In the genomic region with DNA sequence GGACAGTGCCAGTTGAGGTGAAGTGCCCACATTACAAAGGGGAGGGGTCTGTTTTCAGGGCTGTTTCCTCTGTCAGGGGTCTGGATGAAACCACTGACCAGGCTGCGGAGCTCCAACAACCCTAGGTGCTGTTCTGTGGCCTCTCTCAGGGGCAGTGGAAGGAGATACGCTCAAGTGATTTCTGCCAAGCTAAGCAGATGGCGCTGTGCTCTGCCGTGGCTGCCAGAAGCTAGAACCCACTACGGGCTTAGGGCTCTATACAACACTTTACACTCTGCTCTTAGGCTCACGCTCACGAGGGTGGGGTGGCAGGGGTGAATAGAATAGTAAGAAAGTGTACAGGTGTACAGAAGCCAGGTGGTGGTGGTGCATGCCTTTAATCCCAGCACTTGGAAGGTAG, we compare ENCODE assay signal across 13 mouse cellular contexts. TPM values are rescaled to one million over a fixed set of nuclear protein-coding genes. Genes with fewer than 3 reads are reported as not detected.
DNase-seq lines count a peak whose midpoint lies in the region; ATAC-seq and TF ChIP-seq lines count a peak whose summit lies in the region.
"Had no signal": no experiment of that assay in that cellular context is flagged by ENCODE, and none has a peak within 500 bp of the region (broad histone marks: within the 10 kb centered on the region; RNA-seq: fewer than 3 reads in every experiment).

No protein-coding gene starts in this region.

- peak overlapping the region; percentile 55; the same call in 1 of the 2 replicates for H3K27ac ChIP-seq in kidney, adult 2 months (ENCODE audit: insufficient read depth, low read depth, low read length)
- no peak overlapping the region for H3K27ac ChIP-seq in CH12.LX (ENCODE audit: insufficient read depth, low read depth)
- H3K27ac ChIP-seq: intestine, embryonic 15.5 days had no signal

- dilution Hi-C loops in CH12.LX (cut with MboI; ENCODE audit: extremely low pct_ligation_motif_present, extremely low pct_unique_long_range_greater_than_20kb, low sequenced_read_pairs) = no loop called here

- in situ Hi-C loops in CH12.LX (cut with MboI; ENCODE audit: low pct_ligation_motif_present, low pct_unique_long_range_greater_than_20kb, low sequenced_read_pairs) = loop anchor here (10.0 to 25.0 kb wide), 2 partner anchors 139 to 272 kb away; no protein-coding TSS in a partner anchor

- TF ChIP-seq RAD21 in CH12.LX (IDR thresholded peaks at IDR 0.05; ENCODE audit: low read depth, low read length) = no peak; the same call in none of the 2 replicates

- no peak overlapping the region for H3K9ac ChIP-seq in CH12.LX (ENCODE audit: insufficient read depth, low read depth)
- H3K9ac ChIP-seq: intestine, embryonic 15.5 days had no signal

- no peaks in the 10 kb centered on the region for H3K27me3 ChIP-seq in kidney, adult 2 months (replicated peaks; ENCODE audit: control insufficient read depth, insufficient read depth, low read length)
- no peaks in the 10 kb centered on the region for H3K27me3 ChIP-seq in CH12.LX (replicated peaks)
- H3K27me3 ChIP-seq: intestine, embryonic 15.5 days had no signal

- no peak for TF ChIP-seq POLR2A in kidney, adult 2 months (IDR thresholded peaks at IDR 0.05; ENCODE audit: low read depth, low read length)
- TF ChIP-seq POLR2A in CH12.LX (IDR thresholded peaks at IDR 0.05; ENCODE audit: low read depth, low read length) = no peak

- peak; percentile 19; the same call in 1 of the 2 replicates for TF ChIP-seq EP300 in CH12.LX (IDR thresholded peaks at IDR 0.05; ENCODE audit: low read length)

- no peaks in the 10 kb centered on the region for H3K79me2 ChIP-seq in CH12.LX (replicated peaks; ENCODE audit: control insufficient read depth, extremely low read depth, insufficient read depth, poor library complexity, severe bottlenecking)

- no peak overlapping the region for H3K4me3 ChIP-seq in kidney, adult 2 months (ENCODE audit: insufficient read depth, low read depth, low read length)
- no peak overlapping the region for H3K4me3 ChIP-seq in CH12.LX (replicated peaks in 1 of 3; ENCODE audit: low read depth in 2 of 3, low read length in 2 of 3, poor library complexity in 1 of 3)
- H3K4me3 ChIP-seq: intestine, embryonic 15.5 days had no signal

- no peak for ATAC-seq in inflammation-experienced regulatory T-cells, adult 6 months
- ATAC-seq: intestine, embryonic 15.5 days had no signal

- no peaks in the 10 kb centered on the region for H3K36me3 ChIP-seq in kidney, adult 2 months (ENCODE audit: control insufficient read depth, insufficient read depth, low read length)
- H3K36me3 ChIP-seq in CH12.LX (replicated peaks in 1 of 2; ENCODE audit: control insufficient read depth in 1 of 2, insufficient read depth in 1 of 2, low read length in 1 of 2) = no peaks in the 10 kb centered on the region
- H3K36me3 ChIP-seq: intestine, embryonic 15.5 days had no signal

- peaks cover 8% of the 10 kb centered on the region for H3K4me1 ChIP-seq in kidney, adult 2 months (ENCODE audit: control insufficient read depth, insufficient read depth, low read length)
- H3K4me1 ChIP-seq in CH12.LX (ENCODE audit: control insufficient read depth in 1 of 2, insufficient read depth in 2 of 2) = peaks cover 7 to 21% of the 10 kb centered on the region in 2 experiments; a peak in 2 of 4 replicates
- H3K4me1 ChIP-seq: intestine, embryonic 15.5 days had no signal

- no peaks in the 10 kb centered on the region for H3K9me3 ChIP-seq in CH12.LX (replicated peaks; ENCODE audit: low read length)
- H3K9me3 ChIP-seq: intestine, embryonic 15.5 days had no signal

- WGBS in kidney, adult 2 months = 47% methylated on average over 7 of the region's 7 CpGs

- no peak for TF ChIP-seq CTCF in kidney, adult 2 months (conservative IDR thresholded peaks at IDR 0.05; ENCODE audit: insufficient read depth, insufficient read length, low read depth, low read length)
- TF ChIP-seq CTCF in CH12.LX (conservative IDR thresholded peaks at IDR 0.05 in 1 of 2, IDR thresholded peaks at IDR 0.05 in 1 of 2; ENCODE audit: low read depth in 2 of 2, low read length in 2 of 2) = peak in 1 of 2 experiments; percentile 57; a peak in 2 of 4 replicates

- peak; percentile 38 for DNase-seq in kidney, adult 2 months
- DNase-seq in kidney, adult 11 months = no peak
- DNase-seq in CH12.LX (ENCODE audit: extremely low read depth) = peak; percentile 33
- peak; percentile 37 for DNase-seq in kidney, adult 9 months
- DNase-seq in naive thymus-derived CD4-positive, alpha-beta T cell, adult 2 months (ENCODE audit: low read depth) = peak; percentile 61
- no peak for DNase-seq in lung, postnatal 10 days
- DNase-seq in layer of hippocampus, postnatal 36 days = no peak
- DNase-seq: adrenal gland, postnatal 10 days; gastrocnemius, postnatal 14 days; lung, adult 2 months had no signal

- H3K4me2 ChIP-seq in CH12.LX (ENCODE audit: insufficient read depth, low read depth, poor library complexity, severe bottlenecking) = no peak overlapping the region
- H3K4me2 ChIP-seq: heart, embryonic 11.5 days; intestine, embryonic 15.5 days had no signal

TF ChIP-seq in CH12.LX, 34 proteins besides CTCF, POLR2A, EP300 and RAD21:
- TF ChIP-seq NRF1 (IDR thresholded peaks at IDR 0.05; ENCODE audit: low read depth, low read length) = no peak
- peak; percentile 61; the same call in 1 of the 2 replicates for TF ChIP-seq MAFK (IDR thresholded peaks at IDR 0.05; ENCODE audit: insufficient replicate concordance, low read length)
- peak; percentile 16; the same call in 1 of the 2 replicates for TF ChIP-seq SMC3 (IDR thresholded peaks at IDR 0.05; ENCODE audit: low read depth, low read length)

RNA-seq across cellular contexts. Expression of a gene that starts 26.5 kb away (rescaled TPM):
- polyA plus RNA-seq in kidney, adult 2 months (2012; rRNA removed) = 6.5 and 10.0 TPM in 2 replicates
- 12.3 and 12.6 TPM in 2 replicates for total RNA-seq in CH12.LX (2012; rRNA removed)
- total RNA-seq in CH12.LX (2014; rRNA removed) = 20.3 and 23.3 TPM in 2 replicates
- polyA plus RNA-seq in CH12.LX (2012; ENCODE audit: insufficient read length, low read depth) = 15.5 and 15.6 TPM in 2 replicates
- polyA plus RNA-seq in inflammation-experienced regulatory T-cells, adult 6 months (2017; shearing (Covaris generic)) = 10 to 100 TPM; 13.2 to 26.8 (median 14.3) TPM
- 10 to 100 TPM; 29.7 to 34.3 TPM for total RNA-seq in layer of hippocampus, postnatal 36 days (2021)

Comparison
In these comparisons a context has a peak if more than half of its experiments do, and no peak if none do; other contexts are left out.
1. DNase-seq: peak in kidney, adult 2 months (single experiment), CH12.LX (single experiment), kidney, adult 9 months (single experiment) and naive thymus-derived CD4-positive, alpha-beta T cell, adult 2 months (single experiment); none in kidney, adult 11 months (single experiment), lung, postnatal 10 days (single experiment) and layer of hippocampus, postnatal 36 days (0 of 2).